In the genomic region with DNA sequence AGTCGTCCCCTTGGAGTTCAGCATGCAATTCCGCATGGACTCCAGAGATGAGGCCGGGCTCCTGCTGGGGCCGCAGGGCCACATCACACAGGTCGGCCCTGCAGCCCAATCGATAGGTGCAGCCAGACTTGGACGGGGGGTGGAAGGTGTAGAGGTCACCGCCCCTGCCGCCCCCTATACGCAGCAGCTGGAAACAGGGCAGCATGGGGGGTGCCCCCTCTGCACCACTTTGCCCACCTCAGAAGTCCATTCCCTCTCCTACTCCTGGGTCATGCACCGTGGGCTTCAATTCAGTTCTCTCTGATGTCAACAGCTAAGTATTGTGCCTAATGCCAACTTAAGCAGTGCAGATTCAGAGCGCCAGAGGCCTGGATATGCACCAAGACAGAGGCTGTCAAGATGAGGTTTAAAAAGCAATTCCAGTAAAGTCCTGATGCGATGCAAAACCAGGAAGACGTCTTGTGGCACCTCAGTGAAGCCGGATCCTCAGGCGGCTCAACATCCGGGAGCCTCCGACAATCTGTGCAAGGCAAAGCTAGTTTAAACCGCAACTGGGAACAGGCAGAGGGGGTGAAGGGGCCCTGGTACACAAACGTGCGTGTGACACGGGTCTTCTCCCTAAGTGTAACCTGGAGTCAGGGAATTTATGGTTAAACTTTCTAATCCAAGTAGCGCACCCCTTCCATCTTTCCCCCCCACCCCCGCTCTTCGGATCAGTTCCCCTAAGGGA, we compare ENCODE assay signal across 8 mouse cellular contexts. TPM values are rescaled to one million over a fixed set of nuclear protein-coding genes. Genes with fewer than 3 reads are reported as not detected.
DNase-seq lines count a peak whose midpoint lies in the region; ATAC-seq and TF ChIP-seq lines count a peak whose summit lies in the region.

No protein-coding gene starts in this region.

- no peaks in the 10 kb centered on the region for H3K9me3 ChIP-seq in embryonic facial prominence, embryonic 14.5 days (ENCODE audit: control insufficient read depth, low read length)
- H3K9me3 ChIP-seq in liver, postnatal 0 days (ENCODE audit: low read length): no peaks in the 10 kb centered on the region

- TF ChIP-seq CTCF in liver, postnatal 0 days (IDR thresholded peaks at IDR 0.05; ENCODE audit: low read depth): no peak

- peak overlapping the region; percentile 83 for H3K4me2 ChIP-seq in embryonic facial prominence, embryonic 14.5 days (ENCODE audit: low read depth, low read length)
- H3K4me2 ChIP-seq in liver, postnatal 0 days (ENCODE audit: low read depth, low read length): peak overlapping the region; percentile 98

- peaks cover 12% of the 10 kb centered on the region; the same call in 1 of the 2 replicates for H3K4me1 ChIP-seq in embryonic facial prominence, embryonic 14.5 days (ENCODE audit: control insufficient read depth, insufficient read depth, low read length)
- peaks cover 22% of the 10 kb centered on the region for H3K4me1 ChIP-seq in liver, postnatal 0 days (ENCODE audit: insufficient read depth)

- no peak for TF ChIP-seq EP300 in liver, postnatal 0 days (IDR thresholded peaks at IDR 0.05; ENCODE audit: low read depth)

- peak overlapping the region; percentile 63 for H3K9ac ChIP-seq in embryonic facial prominence, embryonic 14.5 days (ENCODE audit: low read depth, low read length)
- peak overlapping the region; percentile 72 for H3K9ac ChIP-seq in liver, postnatal 0 days (replicated peaks)

- no peak overlapping the region for H3K27ac ChIP-seq in embryonic facial prominence, embryonic 14.5 days (replicated peaks; ENCODE audit: low read depth, low read length)
- H3K27ac ChIP-seq in liver, postnatal 0 days (ENCODE audit: low read depth): peak overlapping the region; percentile 66; the same call in 1 of the 2 replicates

- ATAC-seq in CD4-positive, CD25-positive, alpha-beta regulatory T cell, adult 4 months: peak; percentile 22
- no peak for ATAC-seq in embryonic facial prominence, embryonic 14.5 days (ENCODE audit: low read depth)
- ATAC-seq in inflammation-experienced regulatory T-cells, adult 6 months: peak; percentile 29
- peak; percentile 5; the same call in 1 of the 2 replicates for ATAC-seq in liver, postnatal 0 days

- peak; percentile 52 for DNase-seq in adrenal gland, postnatal 14 days
- DNase-seq in adrenal gland, postnatal 4 days (ENCODE audit: low spot score in 2 of 2): no peak
- peak; percentile 58 for DNase-seq in embryonic facial prominence, embryonic 14.5 days (ENCODE audit: low spot score)
- peak; percentile 42 for DNase-seq in liver, postnatal 0 days
- peak; percentile 60 for DNase-seq in retina, postnatal 1 day
- DNase-seq in frontal cortex, postnatal 14 days (ENCODE audit: low spot score in 2 of 2): no peak

- H3K27me3 ChIP-seq in embryonic facial prominence, embryonic 14.5 days (replicated peaks; ENCODE audit: control insufficient read depth, insufficient read depth, low read length): no peaks in the 10 kb centered on the region
- no peaks in the 10 kb centered on the region for H3K27me3 ChIP-seq in liver, postnatal 0 days (ENCODE audit: insufficient read depth, low read length)

- WGBS in embryonic facial prominence, embryonic 14.5 days: 4% methylated on average over 19 of the region's 25 CpGs
- WGBS in liver, postnatal 0 days (ENCODE audit: insufficient replicate concordance): 12% methylated on average over 25 of the region's 25 CpGs

- peaks cover 12% of the 10 kb centered on the region; the same call in 1 of the 2 replicates for H3K36me3 ChIP-seq in embryonic facial prominence, embryonic 14.5 days (ENCODE audit: control insufficient read depth, insufficient read depth, low read length)
- peaks cover 20% of the 10 kb centered on the region for H3K36me3 ChIP-seq in liver, postnatal 0 days (replicated peaks; ENCODE audit: insufficient read depth, low read length)

- H3K4me3 ChIP-seq in embryonic facial prominence, embryonic 14.5 days (ENCODE audit: low read depth, low read length): peak overlapping the region; percentile 65
- H3K4me3 ChIP-seq in liver, postnatal 0 days (ENCODE audit: low read depth, low read length): peak overlapping the region; percentile 76

RNA-seq across cellular contexts. Expression of gene Tcf19, which starts 0.5 kb away (rescaled TPM):
- total RNA-seq in adrenal gland, postnatal 14 days (2021): 19.9 and 21.4 TPM in 2 replicates
- total RNA-seq in adrenal gland, postnatal 4 days (2021): 10 to 100 TPM; 31.0 to 34.7 TPM
- polyA plus RNA-seq in CD4-positive, CD25-positive, alpha-beta regulatory T cell, adult 4 months (2017; shearing (Covaris generic)): 10 to 100 TPM; 17.1 to 22.0 TPM
- 82.9 and 83.2 TPM in 2 replicates for polyA plus RNA-seq in embryonic facial prominence, embryonic 14.5 days (2014; fragmentation: Nextera tagmentation; extraction: Ambion mirVana)
- polyA plus RNA-seq in inflammation-experienced regulatory T-cells, adult 6 months (2017; shearing (Covaris generic)): 10 to 100 TPM; 16.6 to 68.4 (median 21.5) TPM
- polyA plus RNA-seq in liver, postnatal 0 days (2015; fragmentation: Nextera tagmentation; extraction: Ambion mirVana): 19.6 and 20.6 TPM in 2 replicates

RNA-seq across cellular contexts. Expression of gene Cchcr1, which starts 0.8 kb away (rescaled TPM):
- total RNA-seq in adrenal gland, postnatal 14 days (2021): 12.0 and 14.3 TPM in 2 replicates
- 10 to 100 TPM; 20.0 to 23.5 TPM for total RNA-seq in adrenal gland, postnatal 4 days (2021)
- 1 to 10 TPM; 5.5 to 7.6 TPM for polyA plus RNA-seq in CD4-positive, CD25-positive, alpha-beta regulatory T cell, adult 4 months (2017; shearing (Covaris generic))
- polyA plus RNA-seq in embryonic facial prominence, embryonic 14.5 days (2014; fragmentation: Nextera tagmentation; extraction: Ambion mirVana): 10.5 and 12.2 TPM in 2 replicates
- polyA plus RNA-seq in inflammation-experienced regulatory T-cells, adult 6 months (2017; shearing (Covaris generic)): 1 to 10 TPM; 4.8 to 7.1 (median 6.0) TPM
- 3.0 and 3.5 TPM in 2 replicates for polyA plus RNA-seq in liver, postnatal 0 days (2015; fragmentation: Nextera tagmentation; extraction: Ambion mirVana)

RNA-seq across cellular contexts. Expression of gene Pou5f1, which starts 10.3 kb away (rescaled TPM):
- total RNA-seq in adrenal gland, postnatal 14 days (2021): 0.26 and 0.45 TPM in 2 replicates
- under 1 TPM in 1 of 2 experiments, not detected in 1; 0.37 TPM for total RNA-seq in adrenal gland, postnatal 4 days (2021)
- polyA plus RNA-seq in CD4-positive, CD25-positive, alpha-beta regulatory T cell, adult 4 months (2017; shearing (Covaris generic)): under 1 TPM in 1 of 2 experiments, not detected in 1; 0.31 TPM
- polyA plus RNA-seq in embryonic facial prominence, embryonic 14.5 days (2014; fragmentation: Nextera tagmentation; extraction: Ambion mirVana): not detected in 2 replicates
- under 1 TPM; 0.26 to 0.58 (median 0.32) TPM for polyA plus RNA-seq in inflammation-experienced regulatory T-cells, adult 6 months (2017; shearing (Covaris generic))
- polyA plus RNA-seq in liver, postnatal 0 days (2015; fragmentation: Nextera tagmentation; extraction: Ambion mirVana): not detected in 2 replicates

RNA-seq across cellular contexts. Expression of gene Psors1c2, which starts 16.9 kb away (rescaled TPM):
- not detected in 2 replicates for total RNA-seq in adrenal gland, postnatal 14 days (2021)
- under 1 TPM in 1 of 2 experiments, not detected in 1; 0.87 TPM for total RNA-seq in adrenal gland, postnatal 4 days (2021)
- under 1 TPM in 1 of 2 experiments, not detected in 1; 0.65 TPM for polyA plus RNA-seq in CD4-positive, CD25-positive, alpha-beta regulatory T cell, adult 4 months (2017; shearing (Covaris generic))
- 0.59 and 1.9 TPM in 2 replicates for polyA plus RNA-seq in embryonic facial prominence, embryonic 14.5 days (2014; fragmentation: Nextera tagmentation; extraction: Ambion mirVana)
- polyA plus RNA-seq in inflammation-experienced regulatory T-cells, adult 6 months (2017; shearing (Covaris generic)): under 1 TPM in 1 of 3 experiments, not detected in 2; 0.73 TPM
- polyA plus RNA-seq in liver, postnatal 0 days (2015; fragmentation: Nextera tagmentation; extraction: Ambion mirVana): 0.13 TPM in 1 of 2 replicates, not detected in the other

RNA-seq across cellular contexts. Expression of gene Cdsn, which starts 35.9 kb away (rescaled TPM):
- 0.23 and 0.37 TPM in 2 replicates for total RNA-seq in adrenal gland, postnatal 14 days (2021)
- total RNA-seq in adrenal gland, postnatal 4 days (2021): under 1 TPM; 0.11 to 0.37 TPM
- not detected for polyA plus RNA-seq in CD4-positive, CD25-positive, alpha-beta regulatory T cell, adult 4 months (2017; shearing (Covaris generic))
- 0.97 and 1.3 TPM in 2 replicates for polyA plus RNA-seq in embryonic facial prominence, embryonic 14.5 days (2014; fragmentation: Nextera tagmentation; extraction: Ambion mirVana)
- polyA plus RNA-seq in inflammation-experienced regulatory T-cells, adult 6 months (2017; shearing (Covaris generic)): not detected
- not detected in 2 replicates for polyA plus RNA-seq in liver, postnatal 0 days (2015; fragmentation: Nextera tagmentation; extraction: Ambion mirVana)

Comparison
In these comparisons a context has a peak if more than half of its experiments do, and no peak if none do; other contexts are left out.
1. DNase-seq: peak in adrenal gland, postnatal 14 days (single experiment), embryonic facial prominence, embryonic 14.5 days (single experiment), liver, postnatal 0 days (single experiment) and retina, postnatal 1 day (single experiment); none in adrenal gland, postnatal 4 days (0 of 2) and frontal cortex, postnatal 14 days (0 of 2).